Mouse (Mus musculus) intestine, postnatal 0 days (tissue): ENCODE results near the gene Sart1. TPM values are rescaled to one million over a fixed set of nuclear protein-coding genes. Genes with fewer than 3 reads are reported as not detected.
A peak's percentile ranks its signal among the peaks of the same experiment; 100 is the strongest.
"Not testable (repeated sequence)": the region's sequence is repeated elsewhere in the genome, so short reads cannot be mapped to it uniquely, and the experiment has no call there.

Source experiments
- ATAC-seq: fragments of 200-750 bp; cut with Nextera tagmentation; 2 replicates; pipeline ENCODE4 v1.8.0; 2017; ENCODE audit warnings: mild to moderate bottlenecking, moderate TSS enrichment, moderate library complexity
- H3K27ac ChIP-seq: fragments of 300-500 bp; sonication (generic); 2 replicates; pipeline ENCODE4 v1.5.1; 2014; ENCODE audit warnings: mild to moderate bottlenecking, low read depth, low read length, moderate library complexity
- H3K27me3 ChIP-seq: fragments of 300-500 bp; sonication (generic); replicated peaks from 2 replicates; pipeline ENCODE4 v1.6.1; 2014; ENCODE audit warnings: low read length, mixed read lengths; ENCODE audit not compliant: control insufficient read depth, insufficient read depth
- H3K36me3 ChIP-seq: fragments of 300-500 bp; sonication (generic); 2 replicates; pipeline ENCODE4 v1.6.1; 2014; ENCODE audit warnings: mild to moderate bottlenecking, moderate library complexity; ENCODE audit not compliant: control insufficient read depth, insufficient read depth
- H3K4me1 ChIP-seq: fragments of 300-500 bp; sonication (generic); replicated peaks from 2 replicates; pipeline ENCODE4 v1.6.1; 2014; ENCODE audit warnings: antibody characterized with exemption, low read length, mixed read lengths; ENCODE audit not compliant: control insufficient read depth, insufficient read depth
- H3K4me2 ChIP-seq: fragments of 300-500 bp; sonication (generic); replicated peaks from 2 replicates; pipeline ENCODE4 v1.6.1; 2014; ENCODE audit warnings: low read depth, mild to moderate bottlenecking, moderate library complexity
- H3K4me3 ChIP-seq: fragments of 300-500 bp; sonication (generic); 2 replicates; pipeline ENCODE4 v1.5.1; 2014; ENCODE audit warnings: low read depth, low read length
- H3K9ac ChIP-seq: fragments of 300-500 bp; sonication (generic); 2 replicates; pipeline ENCODE4 v1.6.1; 2014; ENCODE audit warnings: mild to moderate bottlenecking, low read depth, low read length
- H3K9me3 ChIP-seq: fragments of 300-500 bp; sonication (generic); 2 replicates; pipeline ENCODE4 v1.6.1; 2016; ENCODE audit warnings: mixed run types; ENCODE audit not compliant: control insufficient read depth
- CTCF ChIP-seq: sonication (generic); IDR thresholded peaks from 2 replicates; pipeline ENCODE4 v1.5.1; 2016; ENCODE audit warnings: low read depth, mild to moderate bottlenecking, control low read depth, antibody characterized with exemption, moderate library complexity
- WGBS: fragments of 180-500 bp; shearing (Covaris S2); extraction: QIAGEN DNeasy Blood & Tissue Kit; methylation state at CpG from one replicate; pipeline ENCODE4 v1.1.7; 2014; 5-methylcytosine and 5-hydroxymethylcytosine counted together
- polyA plus RNA-seq: library from polyadenylated mRNA; unstranded; fragments of >200 nt; fragmentation: Nextera tagmentation; extraction: Ambion mirVana; gene quantifications from 2 replicates; pipeline ENCODE4 v1.2.1, GENCODE M21; 2015

Gene Sart1
- polyA plus RNA-seq, 1 experiment from 2014 or later: 53.7 TPM

DNA sequence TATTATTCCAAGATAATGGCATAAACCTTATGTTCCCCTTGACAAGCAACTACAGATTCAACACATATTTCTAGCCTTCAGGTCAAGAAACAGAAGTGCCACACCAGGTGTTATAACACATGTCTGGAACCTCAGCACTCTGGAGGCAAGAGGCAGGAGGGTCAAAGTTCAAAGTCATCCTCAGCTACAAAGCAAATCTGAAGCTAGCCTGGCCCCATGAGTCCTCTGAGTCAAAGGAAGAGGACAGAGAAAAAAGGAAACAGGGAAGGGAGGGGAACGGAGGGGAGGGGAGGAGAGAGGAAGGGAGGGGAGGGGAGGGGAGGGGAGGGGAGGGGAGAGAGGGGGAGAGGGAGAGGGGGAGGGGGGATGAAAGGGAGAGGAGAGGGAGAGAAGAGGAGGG is 32.4 kb downstream of the Sart1 start:
- H3K9ac ChIP-seq: no peak overlapping the region
- no peaks in the 10 kb centered on the region for H3K4me1 ChIP-seq
- H3K4me3 ChIP-seq: no peak overlapping the region
- peak overlapping the region; percentile 57 for H3K27ac ChIP-seq
- no peaks in the 10 kb centered on the region for H3K27me3 ChIP-seq
- no peak overlapping the region for H3K4me2 ChIP-seq
- no peaks in the 10 kb centered on the region for H3K9me3 ChIP-seq
- no peak for TF ChIP-seq CTCF
- peak; percentile 76 for ATAC-seq
- no CpG with 5 or more reads among the region's 1 CpGs for WGBS
- no peaks in the 10 kb centered on the region; the same call in 1 of the 2 replicates for H3K36me3 ChIP-seq

DNA sequence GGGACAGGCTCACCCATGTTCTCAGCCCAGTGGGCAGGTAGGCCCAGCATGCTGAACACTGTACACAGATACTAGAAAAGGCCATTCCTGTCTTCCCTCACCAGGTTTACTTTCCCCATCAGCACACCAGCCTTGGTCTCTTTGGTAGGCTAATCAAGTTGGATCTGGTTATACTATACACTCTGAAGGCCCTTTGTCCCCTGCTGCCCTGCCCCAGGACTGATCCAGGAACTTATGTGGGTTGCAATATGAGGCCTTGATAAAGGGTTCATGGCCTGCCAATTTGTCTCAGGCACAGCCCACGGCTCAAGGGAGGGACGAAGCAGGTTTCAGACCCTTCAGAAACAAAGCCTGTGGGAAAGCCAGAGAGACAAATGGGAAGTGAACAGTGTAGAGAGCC is 34.9 kb downstream of the Sart1 start:
- H3K27me3 ChIP-seq: no peaks in the 10 kb centered on the region
- H3K4me3 ChIP-seq: no peak overlapping the region
- H3K36me3 ChIP-seq: no peaks in the 10 kb centered on the region
- H3K27ac ChIP-seq: peak overlapping the region; percentile 70
- H3K9me3 ChIP-seq: no peaks in the 10 kb centered on the region
- ATAC-seq: peak; percentile 35; the same call in 1 of the 2 replicates
- H3K4me1 ChIP-seq: 0 out of 2 replicates have a peak, but pooled peaks cover under 1% of the 10 kb centered on the region
- no peak overlapping the region for H3K4me2 ChIP-seq
- whole genome bisulfite sequencing: 41% methylated on average over 2 of the region's 2 CpGs
- TF ChIP-seq CTCF: no peak
- H3K9ac ChIP-seq: no peak overlapping the region; the same call in 1 of the 2 replicates

DNA sequence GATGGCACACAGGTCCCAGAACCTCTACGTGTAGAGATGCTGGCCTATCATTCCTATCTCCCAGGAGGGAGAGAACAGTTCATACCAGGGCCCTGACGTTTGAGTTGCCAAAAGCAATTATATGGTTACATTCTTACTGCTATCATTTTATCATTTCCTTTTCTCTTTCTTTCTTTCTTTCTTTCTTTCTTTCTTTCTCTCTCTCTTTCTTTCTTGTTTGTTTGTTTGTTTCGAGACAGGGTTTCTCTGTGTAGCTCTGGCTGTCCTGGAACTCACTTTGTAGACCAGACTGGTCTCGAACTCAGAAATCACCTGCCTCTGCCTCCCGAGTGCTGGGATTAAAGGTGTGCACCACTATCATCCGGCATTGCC is 39.0 kb downstream of the Sart1 start, which contains the start of gene Cst6:
Gene Cst6 (minus strand): TSS at position 73 of the 372 bp plus-strand sequence.
- H3K36me3 ChIP-seq, H3K27ac ChIP-seq, H3K27me3 ChIP-seq, H3K9me3 ChIP-seq, H3K4me1 ChIP-seq, ATAC-seq: not testable (repeated sequence)
- Histone ChIP-seq H3K4me3 (peak within 1 kb of the TSS; percentile 47), H3K9ac (peak within 1 kb of the TSS; percentile 31), H3K4me2 (peak within 1 kb of the TSS; percentile 75)
- WGBS: 61% methylated on average over 6 of the region's 6 CpGs

DNA sequence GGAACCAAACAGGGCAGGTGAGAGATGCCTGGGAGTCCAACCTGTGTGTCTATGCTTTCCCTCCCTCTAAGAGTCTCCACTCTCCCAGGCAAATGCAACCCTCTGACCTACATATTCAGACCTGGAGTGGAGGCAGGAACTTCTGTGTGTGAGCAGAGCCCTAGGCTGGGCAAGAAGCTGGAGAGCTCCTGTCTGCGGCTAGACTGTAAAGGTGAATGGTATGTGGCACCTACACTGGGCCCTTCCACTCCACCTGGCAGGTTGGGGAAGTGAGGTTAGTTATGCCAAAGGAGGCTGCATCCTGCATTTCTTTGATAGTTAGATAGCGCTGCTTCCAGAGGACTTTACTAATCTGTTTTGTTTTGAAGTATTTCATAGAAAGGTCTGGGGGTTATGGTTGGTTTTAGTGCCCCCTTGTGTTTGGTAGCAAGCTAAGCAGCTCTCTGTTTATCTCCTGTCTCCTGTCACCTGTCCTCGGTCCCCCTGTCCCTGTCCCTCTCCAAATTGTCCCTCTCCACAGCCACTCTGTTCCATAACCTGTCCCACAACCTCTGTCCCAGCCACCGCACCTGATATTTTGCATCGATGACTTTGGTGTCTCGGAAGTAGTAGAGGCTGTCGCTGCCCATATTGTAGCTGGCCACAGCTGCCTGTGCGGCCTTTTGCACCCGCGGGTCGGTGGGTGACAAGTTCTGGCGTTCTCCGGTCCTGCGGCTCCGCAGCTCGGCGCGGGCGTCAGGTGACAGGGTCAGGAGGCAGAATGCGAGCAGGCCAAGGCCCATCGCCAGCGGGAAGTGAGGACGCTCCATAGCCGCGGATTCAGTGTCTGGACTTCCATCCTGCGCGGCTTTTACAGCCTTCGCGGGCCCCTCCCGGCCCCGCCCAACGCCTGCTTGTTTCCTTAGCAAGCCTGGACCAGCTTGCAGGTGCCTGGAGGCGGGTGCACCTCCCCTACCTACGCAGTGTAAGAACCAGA is 39.7 kb downstream of the Sart1 start:
- peak overlapping the region; percentile 75 for H3K4me2 ChIP-seq
- H3K4me3 ChIP-seq: peak overlapping the region; percentile 47
- peak; percentile 74 for TF ChIP-seq CTCF
- 0 out of 2 replicates have a peak, but pooled peaks cover 3% of the 10 kb centered on the region for H3K4me1 ChIP-seq
- no peaks in the 10 kb centered on the region for H3K36me3 ChIP-seq
- H3K9me3 ChIP-seq: no peaks in the 10 kb centered on the region
- H3K27me3 ChIP-seq: no peaks in the 10 kb centered on the region
- H3K27ac ChIP-seq: no peak overlapping the region
- peak overlapping the region; percentile 31 for H3K9ac ChIP-seq
- WGBS: 3% methylated on average over 34 of the region's 34 CpGs
- peak; percentile 69 for ATAC-seq

DNA sequence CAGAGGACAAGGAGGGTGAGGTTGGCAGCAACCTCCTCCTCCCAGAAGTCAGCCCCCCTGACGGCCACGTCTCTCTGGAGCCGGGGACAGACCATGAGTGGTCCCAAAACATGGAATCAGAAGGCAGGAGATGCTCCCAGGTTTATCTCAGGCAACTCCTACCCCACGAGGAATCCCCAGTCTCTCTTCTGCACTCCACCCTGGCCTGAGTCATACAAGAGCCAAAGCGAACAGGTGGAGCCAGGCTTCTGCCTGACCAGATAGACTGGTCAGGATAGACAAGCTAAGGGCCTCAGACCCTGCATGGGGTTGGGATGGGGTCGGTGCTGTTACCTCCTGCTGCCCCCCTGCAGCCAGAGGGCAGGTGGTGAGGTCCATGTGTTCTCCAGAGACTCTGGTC is 40.4 kb downstream of the Sart1 start:
- H3K27me3 ChIP-seq: no peaks in the 10 kb centered on the region
- peak overlapping the region; percentile 75 for H3K4me2 ChIP-seq
- peak overlapping the region; percentile 22; the same call in 1 of the 2 replicates for H3K9ac ChIP-seq
- TF ChIP-seq CTCF: no peak
- H3K4me3 ChIP-seq: no peak overlapping the region
- no peak for ATAC-seq
- WGBS: 72% methylated on average over 6 of the region's 6 CpGs
- no peaks in the 10 kb centered on the region for H3K9me3 ChIP-seq
- H3K4me1 ChIP-seq: 0 out of 2 replicates have a peak, but pooled peaks cover 3% of the 10 kb centered on the region
- H3K36me3 ChIP-seq: no peaks in the 10 kb centered on the region
- H3K27ac ChIP-seq: no peak overlapping the region

DNA sequence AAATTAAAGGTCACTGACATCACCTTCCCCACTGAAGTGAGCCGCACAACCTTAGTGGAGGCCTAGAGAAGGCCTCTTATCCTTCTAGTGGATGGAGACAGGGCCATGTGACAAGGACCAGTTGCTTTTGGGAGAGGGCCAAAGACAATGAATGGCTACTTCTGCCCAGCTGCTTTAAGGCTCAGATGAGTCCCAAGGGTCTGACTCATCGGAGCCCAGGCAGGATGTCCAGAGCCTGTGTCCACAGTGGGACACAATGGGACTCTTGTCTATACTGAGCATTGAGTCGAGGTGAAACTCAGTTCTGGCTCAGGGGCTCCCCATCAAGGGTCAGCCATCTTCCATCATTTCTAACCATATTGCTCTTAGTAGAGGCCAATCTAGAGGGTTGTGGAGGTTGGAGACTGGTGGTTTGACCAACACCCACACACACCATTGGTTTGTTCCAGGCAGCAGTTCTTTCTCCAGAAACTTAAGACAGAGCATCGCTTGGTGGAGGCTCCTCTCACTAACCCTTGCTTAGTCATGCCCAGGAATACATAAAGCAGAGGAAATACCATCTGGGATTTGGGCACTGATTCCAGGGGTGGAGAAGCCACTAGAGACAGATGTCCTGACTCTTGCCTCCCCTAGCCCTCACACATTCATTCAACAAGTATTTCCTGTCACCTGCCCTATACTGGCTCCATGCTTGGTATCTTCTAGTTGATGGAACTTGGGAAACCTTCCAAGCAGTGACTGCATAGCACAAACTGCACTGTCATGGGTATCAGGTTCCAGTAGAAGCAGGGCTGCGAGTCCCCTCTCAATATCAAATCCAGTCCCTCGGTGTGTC is 43.0 kb downstream of the Sart1 start:
- H3K27ac ChIP-seq: no peak overlapping the region
- H3K4me2 ChIP-seq: no peak overlapping the region
- H3K36me3 ChIP-seq: no peaks in the 10 kb centered on the region
- H3K4me3 ChIP-seq: no peak overlapping the region
- no peaks in the 10 kb centered on the region for H3K27me3 ChIP-seq
- TF ChIP-seq CTCF: no peak
- H3K4me1 ChIP-seq: 0 out of 2 replicates have a peak, but pooled peaks cover 3% of the 10 kb centered on the region
- WGBS: 80% methylated on average over 6 of the region's 6 CpGs
- no peak for ATAC-seq
- H3K9ac ChIP-seq: no peak overlapping the region
- H3K9me3 ChIP-seq: no peaks in the 10 kb centered on the region
